Mouse (Mus musculus) liver, embryonic 14.5 days (tissue): ENCODE measurements around the gene Abhd16a.

Source experiments
- CTCF ChIP-seq: IDR thresholded peaks from 2 replicates; pipeline ENCODE4 v1.5.1; 2016; ENCODE audit warnings: antibody characterized with exemption, low read depth, control low read depth
- EP300 ChIP-seq: IDR thresholded peaks from 2 replicates; pipeline ENCODE4 v1.6.1; 2016; ENCODE audit warnings: antibody characterized with exemption, low read depth

DNA sequence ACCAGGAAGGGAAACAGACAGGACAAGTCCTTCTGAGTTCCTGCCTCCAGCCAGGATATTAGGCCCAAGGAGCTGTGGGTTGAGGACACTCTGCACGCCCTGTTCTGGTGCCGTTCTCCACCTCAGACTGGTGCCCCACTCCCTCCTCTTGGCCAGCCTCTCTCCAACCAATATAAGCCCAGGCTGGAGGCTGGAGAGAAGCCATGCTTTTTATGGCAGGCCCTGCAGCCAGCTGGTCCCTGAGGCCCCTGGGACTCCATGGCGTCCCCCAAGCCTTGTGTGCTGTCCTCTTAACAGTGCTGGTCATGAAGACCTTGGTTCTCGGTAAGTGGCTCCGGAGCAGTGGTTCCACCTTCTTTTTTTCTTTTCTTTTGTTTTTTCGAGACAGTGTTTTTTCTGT lies 19.0 kb downstream of the Abhd16a start, which contains the start of gene Ly6g5c:
- no peak for TF ChIP-seq CTCF
- no peak for TF ChIP-seq EP300
